Mouse (Mus musculus) telencephalon, adult 2 months (tissue): ENCODE data around the gene Iqsec1.

ENCODE experiments used
- DNase-seq: peaks from one replicate; pipeline ENCODE4 v3.0.0-alpha.2; 2011; ENCODE audit warnings: low read depth, low spot score

Gene Iqsec1

DNA sequence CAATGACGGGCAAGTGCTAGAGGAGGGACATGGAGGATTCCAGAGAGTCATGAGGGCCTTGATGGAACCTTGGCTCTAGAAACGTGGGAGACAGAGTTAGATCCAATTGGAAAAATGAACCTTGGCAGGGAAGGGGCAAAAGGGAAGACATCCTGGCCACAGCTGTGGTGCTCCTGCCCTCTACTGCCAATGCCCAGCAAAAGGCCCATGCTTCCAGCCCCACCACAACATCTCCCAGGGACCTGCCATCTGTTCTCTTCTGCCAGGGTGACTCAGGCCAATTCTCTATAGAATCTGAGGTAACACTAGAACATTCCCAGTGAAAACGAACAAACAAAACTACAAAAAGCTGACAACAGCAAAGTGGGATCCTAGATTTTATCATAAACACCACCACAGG lies 173.1 kb downstream of the Iqsec1 start:
- DNase-seq, result no peak

DNA sequence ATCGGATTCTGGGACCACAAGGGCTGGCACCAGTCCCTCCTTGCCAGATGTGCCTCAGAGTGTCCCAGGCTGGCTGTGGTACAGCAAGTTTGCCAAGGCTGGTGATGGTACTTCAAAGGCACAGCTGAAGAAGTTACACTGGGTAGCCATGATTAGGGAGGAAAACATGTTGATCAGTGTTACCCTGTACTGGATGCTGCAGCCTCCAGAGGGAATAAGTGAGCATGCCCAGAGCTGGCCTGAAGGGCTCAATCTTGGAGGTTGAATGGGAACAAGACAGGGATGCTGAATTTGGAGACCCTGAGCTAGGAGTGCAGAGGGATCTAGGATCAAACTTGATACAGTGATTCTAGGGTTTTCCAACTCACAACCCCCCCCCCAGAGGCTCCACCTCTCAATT lies 175.0 kb downstream of the Iqsec1 start:
- DNase-seq, result no peak

DNA sequence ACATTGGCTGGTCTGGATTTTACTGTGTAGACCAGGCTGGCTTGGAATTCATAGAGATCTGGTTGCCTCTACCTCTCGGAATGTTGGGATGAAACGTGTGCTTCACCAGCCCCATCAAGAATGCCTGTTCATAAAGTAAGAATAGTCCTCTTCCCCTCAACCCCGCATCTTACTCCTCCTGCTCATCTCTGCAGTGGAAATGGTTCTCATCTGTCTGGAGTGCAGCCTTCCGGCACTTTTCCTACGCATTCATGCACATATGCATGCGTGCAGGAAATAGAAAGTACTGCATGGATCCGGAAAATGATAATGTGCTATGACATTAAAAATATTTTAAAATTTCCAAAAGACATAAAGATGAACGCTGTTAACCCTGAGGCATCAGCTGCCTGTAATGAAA lies 175.9 kb downstream of the Iqsec1 start:
- no peak for DNase-seq

DNA sequence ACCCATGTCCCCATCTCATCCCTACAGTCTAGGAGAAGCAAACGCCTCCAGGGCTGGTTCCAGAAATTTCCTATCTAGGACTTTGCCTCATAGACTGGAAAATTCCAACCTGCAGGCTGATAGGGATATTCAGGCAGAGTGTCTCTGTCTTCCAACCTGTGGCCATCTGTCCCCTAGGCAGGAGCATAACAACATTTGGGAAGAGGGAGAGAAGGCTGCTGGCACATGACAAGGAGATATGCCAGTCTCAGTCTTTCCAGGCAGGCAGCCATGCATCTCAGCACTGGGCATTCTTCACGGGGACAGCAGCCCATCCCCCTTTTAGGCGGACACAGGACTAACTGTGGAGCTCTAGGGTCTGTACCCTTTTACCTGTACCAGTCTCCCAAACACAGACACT lies 176.4 kb downstream of the Iqsec1 start:
- peak; percentile 62 for DNase-seq

DNA sequence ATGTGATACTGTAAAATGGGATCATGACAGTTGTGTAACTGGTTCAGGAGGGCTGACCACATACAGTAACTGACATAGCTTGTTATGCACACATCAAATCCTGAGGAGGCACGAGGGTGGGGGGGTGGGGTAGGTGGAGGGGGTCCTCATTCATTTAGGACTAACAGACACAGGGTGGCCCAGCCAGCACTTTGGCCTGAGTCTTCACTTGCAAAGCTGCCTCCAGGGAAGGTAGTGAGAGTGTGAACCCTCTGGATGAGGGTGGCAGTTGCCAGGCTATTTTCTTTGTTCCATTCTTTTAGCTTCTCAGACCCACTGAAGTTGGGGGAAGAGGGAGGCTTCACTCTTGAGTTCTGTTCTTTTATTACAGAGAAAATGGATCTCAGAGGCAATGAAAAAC lies 177.9 kb downstream of the Iqsec1 start:
- DNase-seq, result no peak

DNA sequence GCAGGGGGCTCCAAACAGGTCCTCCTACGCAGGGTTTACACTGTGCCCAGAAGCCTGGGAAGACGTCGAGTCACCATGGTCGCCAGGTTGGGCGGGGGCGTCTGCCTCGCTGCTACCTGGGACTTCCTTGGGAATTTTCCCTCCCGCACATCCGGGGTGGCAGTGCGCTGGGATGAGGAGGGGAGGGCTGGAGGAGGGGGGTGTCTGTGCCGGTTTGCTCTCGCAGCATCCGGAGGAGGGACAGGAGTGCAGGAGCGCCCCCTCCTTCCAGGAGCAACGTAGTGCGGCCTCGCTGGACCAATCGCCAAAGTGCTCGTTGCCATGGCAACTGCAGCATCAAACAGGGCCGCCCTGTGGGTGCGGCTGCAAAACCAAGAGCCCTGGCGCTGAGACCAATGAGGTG lies 178.5 kb downstream of the Iqsec1 start:
- peak; percentile 98 for DNase-seq

DNA sequence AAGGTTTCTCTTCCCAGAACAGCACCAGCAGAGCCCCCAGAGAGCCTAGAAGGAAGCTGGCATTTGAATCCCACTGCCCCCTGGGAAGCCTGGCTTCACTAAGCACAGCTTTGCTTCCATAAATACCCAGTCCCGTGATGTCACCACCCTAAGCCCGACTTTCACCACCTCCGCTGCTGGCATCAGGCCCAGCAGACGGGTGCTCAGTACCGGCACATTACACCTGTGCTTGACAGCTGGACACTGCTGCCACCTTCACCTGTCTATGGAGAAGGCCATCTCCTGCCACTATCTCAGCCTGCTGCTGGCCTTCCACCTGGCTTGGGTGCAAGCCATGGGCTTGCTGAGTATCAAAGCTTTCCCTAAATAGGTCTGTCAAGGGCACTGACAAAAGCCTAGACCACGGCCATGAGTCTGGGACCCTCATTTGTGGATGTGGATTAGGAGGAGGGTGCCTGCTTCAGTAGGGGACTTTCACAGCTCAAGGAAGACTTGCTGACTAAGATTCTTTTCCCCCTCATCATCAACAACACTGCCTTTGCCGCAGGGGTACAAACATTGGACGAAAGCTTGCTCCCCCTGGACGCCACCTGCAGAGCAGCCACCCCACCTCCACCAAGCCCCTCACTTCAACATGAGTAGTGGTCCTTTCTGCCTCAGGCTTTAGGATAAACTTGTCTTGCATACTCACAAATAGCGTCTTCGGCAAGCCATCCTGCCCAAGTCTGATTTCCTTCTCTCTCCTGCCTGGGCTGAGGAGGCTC lies 179.2 kb downstream of the Iqsec1 start:
- DNase-seq, result peak; percentile 60

DNA sequence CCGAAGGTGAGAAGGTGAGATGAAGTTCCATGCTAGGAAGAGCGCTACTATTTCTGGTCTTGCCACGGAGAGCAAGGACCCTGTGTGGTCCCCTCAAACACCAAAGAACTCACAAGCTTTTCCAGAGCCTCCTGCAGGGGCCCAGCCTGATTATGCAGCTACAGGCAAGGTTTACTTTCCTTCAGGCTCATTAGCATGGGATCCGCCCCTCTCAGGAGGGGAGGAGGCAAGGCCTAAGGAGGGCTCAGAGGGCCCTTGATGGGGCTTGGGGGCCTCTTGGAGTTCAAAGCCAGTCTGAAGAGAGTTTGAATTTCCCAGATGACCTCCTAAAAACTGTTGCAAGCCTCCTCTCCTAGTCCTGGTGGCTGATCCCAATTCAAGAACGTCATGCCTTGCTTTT lies 179.9 kb downstream of the Iqsec1 start:
- no peak for DNase-seq

DNA sequence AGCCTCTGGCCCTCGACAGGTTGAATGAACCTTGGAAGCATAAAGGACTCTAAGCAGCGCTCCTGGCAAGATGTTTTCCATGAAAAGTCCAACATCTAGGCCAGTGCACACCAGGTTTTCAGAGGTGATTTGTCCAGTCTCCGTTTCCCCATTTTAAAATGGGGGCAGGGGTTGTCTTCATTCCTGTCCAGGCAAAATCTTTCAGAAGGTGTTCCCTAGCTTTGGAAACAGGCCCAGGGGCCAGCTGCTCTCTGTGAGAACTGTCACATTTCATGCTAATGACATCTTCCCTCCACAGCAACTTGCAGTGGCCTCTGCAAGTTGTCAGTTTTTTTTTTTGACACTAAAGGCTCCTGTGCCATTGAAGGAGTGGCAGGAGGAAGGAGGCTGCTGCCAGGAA lies 180.4 kb downstream of the Iqsec1 start:
- DNase-seq, result no peak

DNA sequence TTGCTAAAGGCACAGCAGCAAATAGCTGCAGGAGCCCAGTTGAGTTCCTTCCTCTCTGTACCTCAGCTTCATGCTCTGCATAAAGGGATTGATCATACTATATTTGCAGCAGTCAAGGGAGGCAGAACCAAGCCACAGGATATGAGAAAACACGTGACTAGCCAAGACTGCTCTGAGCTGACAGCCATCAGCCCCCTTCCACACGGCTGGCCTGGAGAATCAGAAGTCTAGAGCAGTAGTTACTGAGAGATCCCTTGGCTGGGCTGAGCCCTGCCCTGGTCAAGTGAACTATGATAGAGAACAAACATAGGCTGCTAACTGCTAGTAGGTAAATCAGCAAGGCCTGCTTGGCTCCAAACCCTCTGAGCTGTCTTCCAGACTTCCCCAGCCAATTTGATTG lies 180.9 kb downstream of the Iqsec1 start:
- DNase-seq, result no peak

DNA sequence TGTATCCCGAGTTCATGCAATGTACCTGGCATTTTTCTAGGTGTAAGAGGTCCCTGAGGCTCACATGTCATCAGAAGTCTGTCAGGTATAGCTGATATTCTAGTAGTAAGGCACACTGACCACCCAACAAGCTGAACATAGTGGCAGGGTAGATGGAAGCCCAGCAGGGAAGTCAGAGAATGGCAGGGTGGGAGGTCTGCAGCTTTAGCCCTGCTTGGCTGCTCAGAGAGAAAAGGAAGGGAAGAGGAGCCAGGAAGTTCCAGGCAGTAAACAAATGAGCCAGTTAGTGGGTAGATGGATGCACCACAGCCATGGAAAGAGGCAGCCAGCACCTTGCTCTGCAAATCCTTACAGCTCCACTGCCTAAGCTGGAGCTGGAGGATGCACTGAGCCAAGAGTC lies 181.7 kb downstream of the Iqsec1 start:
- no peak for DNase-seq

DNA sequence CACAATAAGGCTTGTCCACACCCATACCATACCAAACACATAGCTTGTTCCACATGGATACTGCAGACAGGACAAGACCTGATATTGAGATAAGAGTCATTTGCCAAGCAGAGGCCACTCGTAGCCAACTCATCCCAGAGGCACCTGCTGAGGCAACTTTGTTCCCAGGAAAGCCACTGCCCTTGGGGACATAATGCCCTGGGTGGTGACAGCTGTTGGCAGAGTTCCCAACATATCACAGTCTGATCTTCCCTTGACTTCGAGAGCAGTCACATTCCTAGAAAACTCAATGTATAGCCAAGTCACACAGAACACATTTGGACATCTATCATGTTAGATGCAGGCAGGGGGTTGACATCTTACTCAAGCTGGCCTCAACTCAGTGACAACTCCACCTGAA lies 183.4 kb downstream of the Iqsec1 start:
- no peak for DNase-seq

DNA sequence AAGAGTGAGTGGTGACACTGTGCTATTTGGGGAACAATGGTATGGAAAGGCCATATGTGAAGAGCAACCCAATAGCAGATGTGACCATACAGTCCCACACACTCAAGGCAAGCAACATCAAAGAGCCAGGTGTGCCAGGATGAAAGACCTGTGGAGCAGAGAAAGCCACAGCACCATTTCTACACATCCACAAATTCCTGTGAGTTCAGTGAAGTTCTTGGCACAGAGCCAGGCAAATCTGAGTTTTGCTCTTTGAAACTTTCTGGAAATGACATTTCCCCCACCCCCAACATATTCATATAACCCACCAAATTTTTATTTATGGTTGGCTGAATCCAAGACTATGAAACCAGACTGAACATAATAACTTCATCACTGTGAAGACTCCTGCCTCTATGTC lies 183.8 kb downstream of the Iqsec1 start:
- DNase-seq, result no peak

DNA sequence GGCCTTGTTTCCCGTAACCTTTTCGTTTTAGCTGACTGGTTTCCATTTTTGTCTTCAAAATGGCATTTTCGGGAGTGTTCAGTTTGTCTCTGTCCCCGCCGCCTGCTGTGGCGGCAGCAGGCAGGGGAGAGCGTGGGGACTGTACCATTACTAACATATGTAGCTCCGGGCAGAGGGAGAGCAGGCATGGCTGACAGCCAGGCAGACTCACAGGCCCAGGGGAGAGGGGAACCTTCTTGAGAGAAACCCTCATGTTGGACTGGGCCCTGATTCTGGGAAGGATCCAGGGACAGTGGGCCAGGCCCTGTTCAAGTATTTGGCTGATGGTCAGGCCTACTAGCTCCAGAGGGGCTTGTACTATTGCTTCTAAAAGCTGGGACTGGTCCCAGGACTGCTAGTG lies 185.9 kb downstream of the Iqsec1 start:
- DNase-seq, result peak; percentile 68

DNA sequence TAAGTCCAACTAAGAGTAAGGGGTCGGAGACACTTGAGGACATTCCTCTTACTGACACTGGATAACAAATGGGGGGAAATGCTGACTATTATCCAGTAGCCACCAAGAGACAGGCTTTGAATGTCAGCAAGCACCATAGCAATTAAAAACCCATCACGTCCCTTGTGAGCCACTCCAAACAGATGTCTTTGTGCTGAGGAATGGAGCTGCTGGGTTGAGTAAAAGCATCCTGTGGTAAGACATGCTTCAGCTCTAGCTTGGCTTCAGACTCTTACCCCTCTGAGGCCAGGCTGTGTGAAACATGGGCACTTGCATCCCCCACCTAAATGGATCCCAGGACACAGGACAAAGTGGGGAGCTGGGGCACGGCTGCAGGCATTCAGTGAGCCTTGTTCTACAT lies 186.4 kb downstream of the Iqsec1 start:
- DNase-seq, result no peak

DNA sequence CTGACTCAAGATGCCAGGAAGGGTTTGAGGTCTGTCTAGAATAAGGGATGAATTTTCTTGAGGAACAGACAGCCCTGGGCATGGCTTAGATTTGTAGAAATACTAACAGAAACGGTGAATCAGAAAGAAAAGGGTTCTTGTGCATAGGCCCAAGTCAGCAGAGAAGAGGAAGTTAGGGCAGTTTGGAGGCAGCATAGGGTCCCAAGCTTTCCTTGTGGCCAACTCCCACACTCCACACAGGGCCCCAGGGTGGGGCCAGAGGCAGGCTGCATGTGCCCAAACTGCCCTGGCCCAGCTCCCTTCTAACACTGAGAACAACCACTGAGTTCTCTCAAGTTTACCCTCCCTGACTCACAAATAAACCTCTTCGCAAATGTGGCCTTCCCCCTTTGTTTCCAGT lies 187.7 kb downstream of the Iqsec1 start:
- no peak for DNase-seq

DNA sequence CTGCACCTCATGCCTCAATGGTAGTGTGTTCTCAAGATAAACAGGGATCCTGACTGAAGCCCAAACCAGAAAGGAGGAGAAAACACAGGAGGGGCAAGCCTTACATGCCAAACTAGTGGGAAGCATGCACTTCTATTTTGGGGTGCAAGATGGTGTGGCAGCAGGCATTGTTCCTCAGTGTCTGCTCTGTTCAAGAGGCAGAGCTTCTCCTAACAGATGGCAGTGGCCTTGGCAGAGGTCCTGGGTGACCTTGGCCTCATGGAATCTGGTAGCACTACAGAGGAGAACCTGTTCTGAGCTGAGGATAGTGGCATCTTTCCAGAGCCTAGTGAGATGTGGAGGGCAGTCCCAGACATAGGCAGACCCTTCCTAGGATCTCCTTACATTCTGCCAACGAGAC lies 189.4 kb downstream of the Iqsec1 start:
- no peak for DNase-seq

DNA sequence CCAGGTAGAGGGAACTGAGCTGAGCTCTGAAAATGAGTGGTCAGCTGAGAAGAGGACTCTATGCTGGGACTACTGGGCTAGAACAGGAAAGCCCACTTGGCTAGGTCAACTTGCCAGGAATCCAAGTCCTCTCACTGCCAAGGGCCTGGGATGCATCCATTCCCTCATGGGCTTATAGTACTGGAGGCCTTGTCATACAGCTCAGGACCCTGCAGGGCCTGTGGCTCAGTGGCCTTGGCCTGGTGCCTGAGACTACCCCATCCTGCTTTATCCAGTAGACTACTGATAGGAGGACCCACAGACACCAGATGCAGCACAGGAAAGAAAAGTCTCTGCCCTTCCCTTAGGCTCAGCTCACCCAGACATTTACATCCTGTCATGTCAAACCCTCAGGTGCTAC lies 190.3 kb downstream of the Iqsec1 start:
- DNase-seq, result no peak

DNA sequence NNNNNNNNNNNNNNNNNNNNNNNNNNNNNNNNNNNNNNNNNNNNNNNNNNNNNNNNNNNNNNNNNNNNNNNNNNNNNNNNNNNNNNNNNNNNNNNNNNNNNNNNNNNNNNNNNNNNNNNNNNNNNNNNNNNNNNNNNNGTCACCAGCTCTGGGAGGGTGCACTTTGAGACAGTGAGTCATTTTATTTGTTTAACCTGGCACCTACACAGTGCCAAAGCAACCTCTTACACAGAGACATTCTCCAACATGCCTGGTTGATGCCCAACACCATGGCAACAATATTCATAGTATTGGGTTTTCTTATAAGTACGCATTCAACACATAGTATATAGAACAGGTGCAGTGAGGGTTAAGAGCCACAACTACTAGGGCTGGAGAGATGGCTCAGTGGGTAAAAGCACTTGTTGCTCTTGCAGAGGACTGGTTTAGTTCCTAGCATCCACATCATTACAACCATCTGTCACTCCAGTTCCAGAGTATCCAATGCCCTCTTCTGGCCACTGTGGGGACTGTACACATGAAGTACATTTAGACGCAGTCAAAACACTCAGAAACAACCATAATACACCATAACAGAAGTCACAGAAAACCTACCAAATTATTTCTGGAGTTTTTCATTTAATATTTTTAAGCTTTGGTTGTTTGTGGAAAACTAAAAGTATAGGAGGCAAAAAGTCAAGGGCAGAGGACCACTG lies 191.4 kb downstream of the Iqsec1 start:
- DNase-seq, result no peak

DNA sequence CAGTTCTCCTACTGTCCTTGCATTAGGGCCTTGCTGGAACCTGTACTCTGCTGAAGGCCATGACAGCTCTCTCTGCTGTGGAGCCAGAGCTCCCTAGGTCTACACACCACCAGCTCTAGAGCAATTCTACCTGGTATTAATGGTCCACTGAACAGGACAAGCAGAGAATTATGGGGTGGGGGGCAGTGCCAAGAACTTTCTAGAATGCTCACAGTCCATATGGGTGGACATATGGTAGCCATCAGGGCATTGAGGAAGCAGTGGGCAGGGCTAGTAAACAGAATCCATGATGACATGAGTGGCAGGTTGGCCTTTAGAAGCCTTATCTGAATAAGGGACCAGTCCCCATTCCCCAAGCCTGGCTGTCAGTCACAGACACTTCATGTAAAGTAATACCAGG lies 197.6 kb downstream of the Iqsec1 start:
- DNase-seq, result no peak

DNA sequence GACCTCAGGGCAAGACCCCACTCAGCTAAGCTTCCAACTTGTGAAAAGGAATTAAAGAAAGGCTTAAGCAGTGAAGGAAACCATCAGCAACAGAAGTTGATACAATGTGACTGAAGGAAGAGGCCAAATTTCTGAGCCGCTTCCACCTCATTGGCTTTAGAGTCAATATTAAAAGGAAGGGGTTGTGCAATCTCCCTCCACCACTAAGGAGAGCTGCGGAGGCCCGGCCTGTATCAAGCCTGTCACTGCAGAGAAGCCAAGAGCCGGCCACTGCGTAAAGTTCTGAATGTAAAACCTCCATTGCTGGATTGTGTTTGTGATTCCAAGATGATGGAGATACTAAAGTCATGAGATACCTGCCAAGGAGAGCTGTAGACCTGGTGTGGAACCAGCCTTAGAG lies 199.0 kb downstream of the Iqsec1 start:
- DNase-seq, result no peak

DNA sequence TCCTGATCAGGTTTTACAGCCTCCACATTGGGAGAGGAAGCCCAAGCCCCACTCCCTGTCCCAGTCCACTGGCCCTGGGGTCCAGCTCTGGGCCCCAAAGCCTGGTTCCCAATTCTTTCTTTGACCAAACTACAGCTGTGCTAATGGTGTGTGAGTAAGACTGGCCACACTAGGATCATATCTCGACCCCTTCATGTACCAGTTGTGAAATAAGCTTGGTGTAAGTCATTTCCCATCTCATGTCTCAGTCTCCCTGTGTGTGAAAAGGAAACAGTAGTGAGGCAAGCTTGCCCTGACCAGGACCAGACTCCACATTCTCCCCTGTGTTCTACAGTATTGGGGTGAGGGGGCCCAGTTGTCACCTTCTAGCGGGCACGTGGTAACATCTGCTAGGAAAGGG lies 200.9 kb downstream of the Iqsec1 start:
- no peak for DNase-seq

DNA sequence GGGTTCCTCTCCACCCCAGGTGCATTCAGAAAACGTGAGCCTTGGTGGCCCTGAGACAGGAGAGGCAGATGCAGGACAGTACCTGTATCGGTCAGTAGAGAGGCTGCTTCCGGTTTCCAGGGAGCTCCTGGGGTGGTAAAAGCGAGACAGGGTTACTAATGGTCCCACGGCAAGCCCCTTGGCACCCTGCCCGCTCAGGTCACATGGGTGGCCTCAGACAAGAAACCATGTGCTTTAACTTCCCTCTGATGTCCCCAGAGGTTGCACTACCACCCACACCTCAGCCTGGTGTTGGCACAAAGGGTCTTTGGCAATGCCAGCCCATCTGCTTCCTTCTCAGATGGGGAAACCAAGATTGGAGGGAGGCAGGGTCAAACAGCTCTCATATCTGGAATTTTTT lies 201.4 kb downstream of the Iqsec1 start:
- no peak for DNase-seq

DNA sequence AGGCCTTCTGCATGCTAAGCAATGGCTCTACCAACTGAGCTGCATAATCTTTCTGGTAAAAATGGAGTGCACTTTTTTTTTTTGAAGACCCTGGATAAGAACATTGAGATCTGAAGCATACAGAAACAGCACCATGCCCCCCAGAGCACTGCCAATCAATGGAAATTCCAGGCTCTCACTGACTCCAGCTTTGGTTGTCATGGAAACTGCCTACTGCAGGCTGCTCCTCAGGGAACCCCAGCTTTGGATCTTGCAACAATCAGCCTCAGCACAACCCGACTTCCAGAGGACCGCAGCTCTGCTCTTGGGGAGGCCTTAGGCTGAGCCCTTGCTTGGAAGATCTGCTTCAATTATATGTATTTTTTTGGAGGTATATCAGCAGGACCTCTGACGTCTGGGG lies 201.9 kb downstream of the Iqsec1 start:
- DNase-seq, result peak; percentile 61
